16 mouse cellular contexts compared by ENCODE assay signal in genomic region chr3:132582339-132582738, GRCm38 (mm10). TPM values are rescaled to one million over a fixed set of nuclear protein-coding genes. Genes with fewer than 3 reads are reported as not detected.
DNase-seq lines count a peak whose midpoint lies in the region; ATAC-seq and TF ChIP-seq lines count a peak whose summit lies in the region.
"Had no signal": no experiment of that assay in that cellular context is flagged by ENCODE, and none has a peak within 500 bp of the region (broad histone marks: within the 10 kb centered on the region; RNA-seq: fewer than 3 reads in every experiment).

No protein-coding gene starts in this region.

- no peaks in the 10 kb centered on the region for H3K36me3 ChIP-seq in kidney, embryonic 14.5 days (ENCODE audit: control insufficient read depth, insufficient read depth, low read length)
- H3K36me3 ChIP-seq in embryonic facial prominence, embryonic 10.5 days (replicated peaks): no peaks in the 10 kb centered on the region
- H3K36me3 ChIP-seq in midbrain, postnatal 0 days (ENCODE audit: insufficient read depth, low read length): no peaks in the 10 kb centered on the region
- H3K36me3 ChIP-seq: embryonic facial prominence, embryonic 13.5 days; forebrain, embryonic 15.5 days; liver, embryonic 15.5 days had no signal

- no peaks in the 10 kb centered on the region for H3K4me1 ChIP-seq in kidney, embryonic 14.5 days (ENCODE audit: control insufficient read depth, insufficient read depth, low read length)
- H3K4me1 ChIP-seq in embryonic facial prominence, embryonic 10.5 days: peaks cover 3% of the 10 kb centered on the region; the same call in 1 of the 2 replicates
- no peaks in the 10 kb centered on the region for H3K4me1 ChIP-seq in midbrain, postnatal 0 days (ENCODE audit: insufficient read depth, low read length)
- H3K4me1 ChIP-seq: forebrain, embryonic 15.5 days; liver, embryonic 15.5 days had no signal

- no peak overlapping the region for H3K4me2 ChIP-seq in kidney, embryonic 14.5 days (replicated peaks; ENCODE audit: low read depth, low read length)
- H3K4me2 ChIP-seq in midbrain, postnatal 0 days (ENCODE audit: low read depth, low read length, poor library complexity, severe bottlenecking): no peak overlapping the region
- H3K4me2 ChIP-seq: embryonic facial prominence, embryonic 13.5 days; forebrain, embryonic 15.5 days; liver, embryonic 15.5 days had no signal

- 43% methylated on average over 4 of the region's 4 CpGs for WGBS in kidney, embryonic 14.5 days
- WGBS in embryonic facial prominence, embryonic 10.5 days: 45% methylated on average over 4 of the region's 4 CpGs
- WGBS in midbrain, postnatal 0 days: 63% methylated on average over 4 of the region's 4 CpGs

- H3K9ac ChIP-seq in kidney, embryonic 14.5 days (ENCODE audit: low read depth, low read length): no peak overlapping the region
- no peak overlapping the region for H3K9ac ChIP-seq in midbrain, postnatal 0 days (replicated peaks; ENCODE audit: low read length, poor library complexity, severe bottlenecking)
- H3K9ac ChIP-seq: embryonic facial prominence, embryonic 13.5 days; forebrain, embryonic 15.5 days; liver, embryonic 15.5 days had no signal

- H3K9me3 ChIP-seq in kidney, embryonic 14.5 days (ENCODE audit: control insufficient read depth, low read length): no peaks in the 10 kb centered on the region
- H3K9me3 ChIP-seq in embryonic facial prominence, embryonic 10.5 days: no peaks in the 10 kb centered on the region
- H3K9me3 ChIP-seq in midbrain, postnatal 0 days (ENCODE audit: low read length): no peaks in the 10 kb centered on the region
- H3K9me3 ChIP-seq: embryonic facial prominence, embryonic 13.5 days; forebrain, embryonic 15.5 days; liver, embryonic 15.5 days had no signal

- no peak overlapping the region for H3K27ac ChIP-seq in kidney, embryonic 14.5 days (ENCODE audit: low read depth, low read length)
- H3K27ac ChIP-seq in embryonic facial prominence, embryonic 10.5 days (replicated peaks): no peak overlapping the region
- no peak overlapping the region for H3K27ac ChIP-seq in midbrain, postnatal 0 days (ENCODE audit: low read depth, low read length)
- H3K27ac ChIP-seq: embryonic facial prominence, embryonic 13.5 days; forebrain, embryonic 15.5 days; liver, embryonic 15.5 days had no signal

- no peaks in the 10 kb centered on the region for H3K27me3 ChIP-seq in kidney, embryonic 14.5 days (ENCODE audit: control insufficient read depth, insufficient read depth, low read length)
- H3K27me3 ChIP-seq in embryonic facial prominence, embryonic 10.5 days (replicated peaks; ENCODE audit: low read depth, poor library complexity, severe bottlenecking): no peaks in the 10 kb centered on the region
- H3K27me3 ChIP-seq in midbrain, postnatal 0 days (ENCODE audit: insufficient read depth, low read length): no peaks in the 10 kb centered on the region
- H3K27me3 ChIP-seq: embryonic facial prominence, embryonic 13.5 days; forebrain, embryonic 15.5 days; liver, embryonic 15.5 days had no signal

- ATAC-seq in kidney, embryonic 14.5 days (ENCODE audit: low FRiP score, low TSS enrichment): peak; percentile 62; the same call in 1 of the 2 replicates
- ATAC-seq in midbrain, postnatal 0 days (ENCODE audit: low FRiP score): peak; percentile 38; the same call in 1 of the 2 replicates
- ATAC-seq: forebrain, embryonic 15.5 days had no signal

- H3K4me3 ChIP-seq in kidney, embryonic 14.5 days (ENCODE audit: low read length): no peak overlapping the region
- H3K4me3 ChIP-seq in embryonic facial prominence, embryonic 10.5 days: no peak overlapping the region
- H3K4me3 ChIP-seq in midbrain, postnatal 0 days (ENCODE audit: low read depth, low read length): no peak overlapping the region
- H3K4me3 ChIP-seq: embryonic facial prominence, embryonic 13.5 days; forebrain, embryonic 15.5 days; liver, embryonic 15.5 days had no signal

- no peak for DNase-seq in kidney, adult 9 months
- peak; percentile 9 for DNase-seq in retina, postnatal 1 day
- no peak for DNase-seq in retina, embryonic 14.5 days (ENCODE audit: low spot score)
- peak; percentile 48 for DNase-seq in embryonic facial prominence, embryonic 10.5 days (ENCODE audit: low spot score)
- DNase-seq in midbrain, postnatal 0 days (ENCODE audit: low spot score): no peak
- no peak for DNase-seq in thymus, postnatal 0 days (ENCODE audit: low spot score)
- no peak for DNase-seq in cerebellum, postnatal 4 days (ENCODE audit: low spot score in 2 of 2)
- DNase-seq: cerebellum, adult 11-12 months; lung, postnatal 4 days had no signal

- no peak for TF ChIP-seq CTCF in midbrain, postnatal 0 days (IDR thresholded peaks at IDR 0.05)

RNA-seq across cellular contexts. Expression of gene Gimd1, which starts 47.3 kb away (rescaled TPM):
- polyA plus RNA-seq in kidney, embryonic 14.5 days (2014; fragmentation: Nextera tagmentation; extraction: Ambion mirVana): 2.6 and 2.7 TPM in 2 replicates
- not detected in 2 replicates for polyA plus RNA-seq in embryonic facial prominence, embryonic 10.5 days (2016; fragmentation: Nextera tagmentation; extraction: Ambion mirVana)
- not detected in 2 replicates for total RNA-seq in midbrain, postnatal 0 days (2014; rRNA removed)
- not detected in 2 replicates for polyA plus RNA-seq in midbrain, postnatal 0 days (2015; fragmentation: Nextera tagmentation; extraction: Ambion mirVana)
- polyA plus RNA-seq in thymus, postnatal 0 days (2015; fragmentation: Nextera tagmentation; extraction: Ambion mirVana): 0.13 TPM in 1 of 2 replicates, not detected in the other
- total RNA-seq: gastrocnemius, postnatal 4 days; left cerebral cortex, postnatal 10 days had no signal
- polyA plus RNA-seq: embryonic facial prominence, embryonic 13.5 days; forebrain, embryonic 15.5 days; heart, embryonic 16.5 days had no signal

Comparison
In these comparisons a context has a peak if more than half of its experiments do, and no peak if none do; other contexts are left out.
1. DNase-seq: peak in retina, postnatal 1 day (single experiment) and embryonic facial prominence, embryonic 10.5 days (single experiment); none in kidney, adult 9 months (single experiment), retina, embryonic 14.5 days (single experiment), midbrain, postnatal 0 days (single experiment), thymus, postnatal 0 days (single experiment) and cerebellum, postnatal 4 days (0 of 2).